7 mouse cellular contexts compared by ENCODE assay signal in the genomic region with DNA sequence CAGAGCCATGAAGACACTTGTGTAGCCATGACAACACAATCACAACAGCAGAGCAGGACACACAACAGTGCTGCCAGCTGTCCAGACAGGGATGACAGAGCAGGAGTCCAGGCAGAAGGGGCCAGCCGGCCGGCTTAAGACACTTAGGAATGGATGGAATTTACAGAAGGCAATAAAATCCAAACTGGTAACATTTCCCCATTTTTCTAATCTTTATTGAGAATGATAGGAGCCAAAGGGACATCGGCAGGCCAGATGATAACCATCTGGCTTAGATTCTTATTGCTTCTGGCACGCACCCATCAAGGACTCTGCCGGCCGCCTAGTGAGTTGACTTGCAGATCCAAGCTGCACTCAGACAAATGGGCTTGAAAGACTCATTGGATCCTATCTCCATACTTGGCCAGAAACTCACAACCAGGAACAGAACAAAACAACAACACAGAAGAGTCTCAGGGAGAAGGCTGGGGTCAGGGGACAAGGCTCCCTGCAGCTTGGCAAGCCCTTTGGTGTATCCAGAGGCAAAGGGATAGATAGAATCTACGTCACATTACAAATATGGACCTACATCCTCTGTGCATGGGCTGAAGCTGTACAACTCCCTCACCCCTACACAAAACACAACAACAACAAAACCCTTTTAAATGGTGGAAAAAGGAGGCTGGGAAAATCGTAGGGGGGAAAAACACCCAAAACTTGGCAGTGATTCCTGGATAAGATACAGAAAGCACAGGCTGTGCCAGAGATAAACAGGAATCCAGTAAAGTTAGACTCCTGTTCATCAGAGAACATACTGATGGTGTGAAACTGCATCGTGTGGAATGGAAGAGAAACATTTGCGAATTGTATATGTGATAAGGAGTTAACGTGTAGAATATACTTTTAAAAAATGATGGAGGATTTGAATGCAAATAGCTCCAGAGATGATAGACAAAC. TPM values are rescaled to one million over a fixed set of nuclear protein-coding genes. Genes with fewer than 3 reads are reported as not detected.
A peak's percentile ranks its signal among the peaks of the same experiment; 100 is the strongest.
DNase-seq lines count a peak whose midpoint lies in the region; ATAC-seq and TF ChIP-seq lines count a peak whose summit lies in the region.

No protein-coding gene starts in this region.

- no peak overlapping the region for H3K4me3 ChIP-seq in lung, adult 2 months (replicated peaks; ENCODE audit: extremely low read depth, low read depth, low read length)
- H3K4me3 ChIP-seq in lung, embryonic 14.5 days (ENCODE audit: low read depth, low read length) = no peak overlapping the region

- ATAC-seq in lung, embryonic 14.5 days (ENCODE audit: insufficient read depth) = peak; percentile 73

- DNase-seq in lung, adult 18-20 months = peak; percentile 40 to 44
- DNase-seq in lung, adult 2 months = no peak
- peak; percentile 10 for DNase-seq in cerebellum, adult 9-11 months
- peak; percentile 60 for DNase-seq in kidney, adult 18-20 months
- peak; percentile 70 for DNase-seq in lung, embryonic 14.5 days
- no peak for DNase-seq in thymus, postnatal 0 days (ENCODE audit: low spot score)
- DNase-seq in embryo, embryonic 10 days (ENCODE audit: low spot score) = no peak

- 53% methylated on average over 11 of the region's 11 CpGs for WGBS in lung, adult 2 months
- 49% methylated on average over 11 of the region's 11 CpGs for WGBS in lung, embryonic 14.5 days

- no peak overlapping the region for H3K4me2 ChIP-seq in lung, embryonic 14.5 days

- no peaks in the 10 kb centered on the region for H3K36me3 ChIP-seq in lung, embryonic 14.5 days (ENCODE audit: insufficient read depth)

- peaks cover 3% of the 10 kb centered on the region; the same call in 1 of the 2 replicates for H3K4me1 ChIP-seq in lung, adult 2 months (ENCODE audit: control insufficient read depth, insufficient read depth, low read length)
- 0 out of 2 replicates have a peak, but pooled peaks cover 3% of the 10 kb centered on the region for H3K4me1 ChIP-seq in lung, embryonic 14.5 days (ENCODE audit: insufficient read depth)

- no peak overlapping the region for H3K9ac ChIP-seq in lung, embryonic 14.5 days

- no peak for TF ChIP-seq CTCF in lung, adult 2 months (IDR thresholded peaks at IDR 0.05; ENCODE audit: insufficient read depth, low read length)
- 0 out of 2 replicates have a peak, but pooled peaks have one; percentile 1 for TF ChIP-seq CTCF in lung, embryonic 14.5 days (IDR thresholded peaks at IDR 0.05; ENCODE audit: low read depth)

- no peaks in the 10 kb centered on the region for H3K9me3 ChIP-seq in lung, embryonic 14.5 days (ENCODE audit: low read depth, low read length)

- no peaks in the 10 kb centered on the region for H3K27me3 ChIP-seq in lung, embryonic 14.5 days (ENCODE audit: insufficient read depth, low read length)

- no peak for TF ChIP-seq POLR2A in lung, adult 2 months (IDR thresholded peaks at IDR 0.05; ENCODE audit: borderline replicate concordance, extremely low read depth, low read depth, low read length)

- H3K27ac ChIP-seq in lung, embryonic 14.5 days (ENCODE audit: low read depth) = peak overlapping the region; percentile 76

RNA-seq across cellular contexts. Expression of a gene that starts 35.7 kb away (rescaled TPM):
- 17.5 and 17.6 TPM in 2 replicates for polyA plus RNA-seq in lung, adult 2 months (2012; rRNA removed)
- polyA plus RNA-seq in lung, embryonic 14.5 days (2014; fragmentation: Nextera tagmentation; extraction: Ambion mirVana) = 7.2 and 8.4 TPM in 2 replicates
- polyA plus RNA-seq in thymus, postnatal 0 days (2015; fragmentation: Nextera tagmentation; extraction: Ambion mirVana) = 6.2 and 6.7 TPM in 2 replicates

Comparison
In these comparisons a context has a peak if more than half of its experiments do, and no peak if none do; other contexts are left out.
1. DNase-seq: peak in lung, adult 18-20 months (2 of 2), cerebellum, adult 9-11 months (single experiment), kidney, adult 18-20 months (single experiment) and lung, embryonic 14.5 days (single experiment); none in lung, adult 2 months (single experiment), thymus, postnatal 0 days (single experiment) and embryo, embryonic 10 days (single experiment).